Mouse (Mus musculus) intestine, embryonic 14.5 days (tissue): ENCODE results near the gene Fmnl2. TPM values are rescaled to one million over a fixed set of nuclear protein-coding genes. Genes with fewer than 3 reads are reported as not detected.

Experiments used
- ATAC-seq: fragments of 200-750 bp; cut with Nextera tagmentation; replicated peaks from 2 replicates; pipeline ENCODE4 v1.8.0; 2017; ENCODE audit warnings: low read depth, moderate number of reproducible peaks, moderate TSS enrichment, moderate library complexity; ENCODE audit not compliant: low FRiP score, low TSS enrichment
- DNase-seq: peaks from one replicate; pipeline ENCODE4 v3.0.0-alpha.2; 2018; ENCODE audit warnings: low spot score
- H3K27ac ChIP-seq: fragments of 300-500 bp; sonication (generic); 2 replicates; pipeline ENCODE4 v1.5.1; 2014; ENCODE audit warnings: low read depth, mild to moderate bottlenecking, control low read depth
- H3K27me3 ChIP-seq: fragments of 300-500 bp; sonication (generic); replicated peaks from 2 replicates; pipeline ENCODE4 v1.6.1; 2014; ENCODE audit warnings: low read length, control low read depth; ENCODE audit not compliant: control insufficient read depth, insufficient read depth
- H3K36me3 ChIP-seq: fragments of 300-500 bp; sonication (generic); 2 replicates; pipeline ENCODE4 v1.6.1; 2014; ENCODE audit warnings: low read length, control low read depth; ENCODE audit not compliant: control insufficient read depth, insufficient read depth
- H3K4me1 ChIP-seq: fragments of 300-500 bp; sonication (generic); replicated peaks from 2 replicates; pipeline ENCODE4 v1.6.1; 2014; ENCODE audit warnings: low read length, control low read depth, mixed read lengths; ENCODE audit not compliant: control insufficient read depth, insufficient read depth
- H3K4me2 ChIP-seq: fragments of 300-500 bp; sonication (generic); 2 replicates; pipeline ENCODE4 v1.6.1; 2014; ENCODE audit warnings: low read length
- H3K4me3 ChIP-seq: fragments of 300-500 bp; sonication (generic); 2 replicates; pipeline ENCODE4 v1.5.1; 2014; ENCODE audit warnings: low read depth, low read length, control low read depth, mixed read lengths
- H3K9ac ChIP-seq: fragments of 300-500 bp; sonication (generic); 2 replicates; pipeline ENCODE4 v1.6.1; 2014; ENCODE audit warnings: mild to moderate bottlenecking, low read length
- H3K9me3 ChIP-seq: fragments of 300-500 bp; sonication (generic); 2 replicates; pipeline ENCODE4 v1.6.1; 2016; ENCODE audit warnings: low read length, control low read depth; ENCODE audit not compliant: control insufficient read depth
- WGBS: fragments of 180-500 bp; shearing (Covaris S2); extraction: QIAGEN DNeasy Blood & Tissue Kit; methylation state at CpG from one replicate; pipeline ENCODE4 v1.1.7; 2014; 5-methylcytosine and 5-hydroxymethylcytosine counted together
- polyA plus RNA-seq: library from polyadenylated mRNA; unstranded; fragments of >200 nt; fragmentation: Nextera tagmentation; extraction: Ambion mirVana; gene quantifications from 2 replicates; pipeline ENCODE4 v1.2.1, GENCODE M21; 2014

The Fmnl2 gene
- polyA plus RNA-seq, 1 experiment from 2014 or later = 6.1 TPM

- ATAC-seq = no peak
- Histone ChIP-seq H3K9me3 (no peaks in the 10 kb centered on the region), H3K4me1 (peaks cover 4% of the 10 kb centered on the region), H3K27ac (no peak overlapping the region), H3K4me3 (no peak overlapping the region), H3K4me2 (no peak overlapping the region), H3K9ac (no peak overlapping the region), H3K36me3 (no peaks in the 10 kb centered on the region), H3K27me3 (no peaks in the 10 kb centered on the region)
- WGBS = 89% methylated on average over 6 of the region's 6 CpGs
- no peak for DNase-seq
These were observed 116.4 kb downstream of the Fmnl2 start for GRCm38 (mm10) chr2:52974056-52974455.

GRCm38 (mm10) chr2:52974776-52975175 is 117.1 kb downstream of the Fmnl2 start:
- 74% methylated on average over 1 of the region's 1 CpGs for WGBS
- H3K9ac ChIP-seq = no peak overlapping the region
- no peak overlapping the region for H3K4me3 ChIP-seq
- ATAC-seq (no peak), DNase-seq (no peak)
- H3K4me1 ChIP-seq = peaks cover 11% of the 10 kb centered on the region
- H3K27me3 ChIP-seq = no peaks in the 10 kb centered on the region
- H3K36me3 ChIP-seq = no peaks in the 10 kb centered on the region
- no peak overlapping the region for H3K4me2 ChIP-seq
- no peaks in the 10 kb centered on the region for H3K9me3 ChIP-seq
- no peak overlapping the region for H3K27ac ChIP-seq

GRCm38 (mm10) chr2:52977921-52978675 is 120.4 kb downstream of the Fmnl2 start:
- Histone ChIP-seq H3K27me3 (no peaks in the 10 kb centered on the region), H3K4me1 (peaks cover 15% of the 10 kb centered on the region), H3K4me2 (no peak overlapping the region), H3K9me3 (no peaks in the 10 kb centered on the region), H3K9ac (no peak overlapping the region), H3K36me3 (no peaks in the 10 kb centered on the region), H3K27ac (no peak overlapping the region), H3K4me3 (no peak overlapping the region)
- no peak for ATAC-seq
- no peak for DNase-seq
- 87% methylated on average over 6 of the region's 6 CpGs for WGBS

DNA sequence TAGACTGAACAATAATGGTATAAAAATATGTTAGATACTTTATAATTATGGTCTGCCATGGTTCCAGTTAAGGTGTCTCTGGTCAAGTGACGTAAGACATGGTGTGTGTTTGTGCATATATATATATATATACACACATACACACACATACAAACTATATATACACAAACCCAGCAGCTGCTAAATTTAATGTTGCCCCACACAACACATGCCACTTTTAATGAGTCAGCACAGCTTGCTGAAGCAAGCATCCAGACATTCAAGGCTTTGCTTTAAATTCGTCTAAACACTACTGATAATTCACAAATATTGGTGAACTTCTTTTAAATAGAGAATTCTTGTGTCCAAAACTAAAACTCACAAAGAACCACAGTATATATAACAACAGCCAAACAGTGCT is 121.1 kb downstream of the Fmnl2 start:
- ATAC-seq (no peak), DNase-seq (no peak)
- Histone ChIP-seq H3K4me3 (no peak overlapping the region), H3K4me2 (no peak overlapping the region), H3K4me1 (peaks cover 15% of the 10 kb centered on the region), H3K36me3 (no peaks in the 10 kb centered on the region), H3K27me3 (no peaks in the 10 kb centered on the region), H3K27ac (no peak overlapping the region), H3K9ac (no peak overlapping the region), H3K9me3 (no peaks in the 10 kb centered on the region)
- whole genome bisulfite sequencing = 67% methylated on average over 2 of the region's 2 CpGs

DNA sequence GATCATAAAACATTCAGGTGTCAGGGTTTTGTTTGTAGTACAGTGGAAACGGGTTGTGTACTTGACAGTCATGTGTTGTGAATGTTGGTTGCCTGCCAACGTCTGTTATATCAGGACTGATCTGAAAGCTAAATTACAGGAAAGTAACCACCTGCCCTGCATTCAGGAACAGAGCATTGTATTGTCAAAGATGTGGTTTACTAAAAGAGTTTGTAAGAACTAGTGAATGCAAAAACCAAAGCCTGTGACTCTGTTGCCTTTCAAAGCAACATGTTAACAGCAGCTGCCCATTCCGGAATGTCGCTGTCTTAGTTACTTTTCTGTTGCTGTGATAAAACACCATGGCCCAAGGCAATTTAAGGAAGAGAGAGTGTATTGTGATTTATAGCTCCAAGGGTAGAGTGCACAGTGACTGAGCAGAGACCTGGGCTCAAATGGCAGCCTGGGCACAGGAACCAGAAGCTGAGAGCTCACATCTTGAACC is 121.7 kb downstream of the Fmnl2 start:
- no peaks in the 10 kb centered on the region for H3K9me3 ChIP-seq
- no peak overlapping the region for H3K27ac ChIP-seq
- H3K9ac ChIP-seq = no peak overlapping the region
- 19% methylated on average over 4 of the region's 4 CpGs for WGBS
- ATAC-seq (no peak), DNase-seq (no peak)
- no peaks in the 10 kb centered on the region for H3K36me3 ChIP-seq
- no peaks in the 10 kb centered on the region for H3K27me3 ChIP-seq
- no peak overlapping the region for H3K4me2 ChIP-seq
- H3K4me1 ChIP-seq = peaks cover 15% of the 10 kb centered on the region
- no peak overlapping the region for H3K4me3 ChIP-seq

DNA sequence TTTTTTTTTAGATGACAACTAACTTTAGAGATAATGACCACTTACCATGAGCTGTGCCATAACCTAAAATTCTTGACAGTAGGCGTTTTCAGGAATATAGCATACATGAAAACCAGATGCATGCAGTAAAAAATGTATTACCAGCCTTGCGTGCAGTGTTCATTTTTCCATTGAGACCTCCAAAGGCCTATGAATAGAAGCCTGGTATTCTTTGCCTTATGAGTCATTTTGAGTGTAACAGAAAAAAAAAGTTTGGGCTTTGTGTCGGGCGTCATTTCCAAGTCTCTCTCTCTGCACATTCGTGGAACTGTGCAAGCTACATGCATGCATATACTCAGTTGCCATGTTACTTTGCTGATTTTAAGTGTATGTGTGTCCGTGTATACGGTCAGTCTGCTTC is 123.5 kb downstream of the Fmnl2 start:
- ATAC-seq (no peak), DNase-seq (no peak)
- 83% methylated on average over 7 of the region's 7 CpGs for WGBS
- H3K27me3 ChIP-seq = no peaks in the 10 kb centered on the region
- no peak overlapping the region for H3K27ac ChIP-seq
- H3K9ac ChIP-seq = no peak overlapping the region
- H3K9me3 ChIP-seq = no peaks in the 10 kb centered on the region
- H3K4me3 ChIP-seq = no peak overlapping the region
- H3K36me3 ChIP-seq = no peaks in the 10 kb centered on the region
- H3K4me2 ChIP-seq = no peak overlapping the region
- H3K4me1 ChIP-seq = peaks cover 15% of the 10 kb centered on the region

GRCm38 (mm10) chr2:52981595-52981994 is 123.9 kb downstream of the Fmnl2 start:
- H3K9me3 ChIP-seq = no peaks in the 10 kb centered on the region
- H3K4me2 ChIP-seq = no peak overlapping the region
- H3K4me3 ChIP-seq = no peak overlapping the region
- no peak for ATAC-seq
- no peak overlapping the region for H3K9ac ChIP-seq
- no peaks in the 10 kb centered on the region for H3K36me3 ChIP-seq
- no peaks in the 10 kb centered on the region for H3K27me3 ChIP-seq
- H3K4me1 ChIP-seq = peaks cover 15% of the 10 kb centered on the region
- WGBS = 83% methylated on average over 8 of the region's 8 CpGs
- H3K27ac ChIP-seq = no peak overlapping the region
- DNase-seq = no peak

DNA sequence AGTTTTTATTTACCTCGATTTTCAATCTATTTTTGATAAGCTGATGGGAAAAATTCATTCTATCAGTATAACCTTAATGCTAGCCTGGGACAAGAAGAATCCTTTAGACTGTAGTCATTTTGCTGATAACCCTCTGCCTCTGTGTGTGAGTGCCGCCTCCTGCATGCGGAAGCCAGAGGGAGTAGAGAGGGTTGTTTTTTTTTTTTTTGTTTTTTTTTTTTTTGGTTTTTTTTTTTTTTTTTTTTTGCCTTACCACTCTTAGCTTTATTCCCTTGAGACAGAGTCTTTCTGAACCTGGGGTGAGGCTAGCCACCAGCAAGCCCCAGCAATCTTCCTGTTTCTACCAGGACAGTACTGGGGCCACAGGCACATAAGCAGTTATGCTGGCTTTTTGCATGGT is 124.8 kb downstream of the Fmnl2 start:
- no peak for ATAC-seq
- no peak overlapping the region for H3K9ac ChIP-seq
- H3K27ac ChIP-seq = no peak overlapping the region
- H3K9me3 ChIP-seq = no peaks in the 10 kb centered on the region
- 90% methylated on average over 3 of the region's 3 CpGs for WGBS
- H3K27me3 ChIP-seq = no peaks in the 10 kb centered on the region
- no peaks in the 10 kb centered on the region for H3K36me3 ChIP-seq
- no peak overlapping the region for H3K4me2 ChIP-seq
- H3K4me1 ChIP-seq = peaks cover 15% of the 10 kb centered on the region
- H3K4me3 ChIP-seq = no peak overlapping the region
- no peak for DNase-seq

DNA sequence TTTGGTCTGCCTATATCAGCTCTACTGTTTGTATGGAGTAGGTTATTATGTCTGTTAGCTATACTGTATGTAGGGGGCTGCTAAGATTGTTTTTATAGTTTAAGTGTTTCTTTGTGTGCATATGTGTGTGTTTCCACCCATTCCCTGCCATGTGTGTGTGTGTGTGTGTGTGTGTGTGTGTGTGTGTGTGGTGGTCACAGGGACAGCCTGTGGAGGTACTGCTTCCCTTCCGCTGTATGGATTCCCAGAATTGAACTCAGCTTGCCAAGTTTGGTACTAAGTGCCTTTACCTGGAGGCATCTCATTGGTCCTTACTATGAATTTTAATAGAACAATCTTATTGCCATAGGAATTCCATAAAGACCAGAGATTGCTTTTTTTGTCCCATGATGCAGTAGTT is 126.9 kb downstream of the Fmnl2 start:
- no peaks in the 10 kb centered on the region for H3K27me3 ChIP-seq
- ATAC-seq = no peak
- H3K4me1 ChIP-seq = peaks cover 6% of the 10 kb centered on the region; the same call in 1 of the 2 replicates
- no peaks in the 10 kb centered on the region for H3K9me3 ChIP-seq
- no peak overlapping the region for H3K27ac ChIP-seq
- H3K9ac ChIP-seq = no peak overlapping the region
- DNase-seq = no peak
- H3K36me3 ChIP-seq = no peaks in the 10 kb centered on the region
- no peak overlapping the region for H3K4me3 ChIP-seq
- WGBS = 94% methylated on average over 1 of the region's 1 CpGs
- H3K4me2 ChIP-seq = no peak overlapping the region
